Mouse (Mus musculus) lung, embryonic 16.5 days (tissue): ENCODE measurements around the gene Zfp683. TPM values are rescaled to one million over a fixed set of nuclear protein-coding genes. Genes with fewer than 3 reads are reported as not detected.

Experiments
- ATAC-seq: fragments of 200-750 bp; cut with Nextera tagmentation; 2 replicates; pipeline ENCODE4 v1.8.0; 2017; ENCODE audit warnings: low read depth, mild to moderate bottlenecking, moderate library complexity
- H3K27ac ChIP-seq: fragments of 300-500 bp; sonication (generic); 2 replicates; pipeline ENCODE4 v1.5.1; 2014; ENCODE audit warnings: mild to moderate bottlenecking, control low read depth, low read length
- H3K27me3 ChIP-seq: fragments of 300-500 bp; sonication (generic); 2 replicates; pipeline ENCODE4 v1.6.1; 2014; ENCODE audit warnings: low read depth, low read length, mixed read lengths; ENCODE audit not compliant: control insufficient read depth, insufficient read depth
- H3K36me3 ChIP-seq: fragments of 300-500 bp; sonication (generic); 2 replicates; pipeline ENCODE4 v1.6.1; 2014; ENCODE audit warnings: low read length; ENCODE audit not compliant: control insufficient read depth, insufficient read depth
- H3K4me1 ChIP-seq: fragments of 300-500 bp; sonication (generic); replicated peaks from 2 replicates; pipeline ENCODE4 v1.6.1; 2014; ENCODE audit warnings: low read length, mixed read lengths; ENCODE audit not compliant: control insufficient read depth, insufficient read depth
- H3K4me2 ChIP-seq: fragments of 300-500 bp; sonication (generic); 2 replicates; pipeline ENCODE4 v1.6.1; 2014; ENCODE audit warnings: low read depth, low read length, control low read depth
- H3K4me3 ChIP-seq: fragments of 300-500 bp; sonication (generic); 2 replicates; pipeline ENCODE4 v1.5.1; 2014; ENCODE audit warnings: mild to moderate bottlenecking, low read length, control low read depth
- H3K9ac ChIP-seq: fragments of 300-500 bp; sonication (generic); 2 replicates; pipeline ENCODE4 v1.6.1; 2014; ENCODE audit warnings: low read length, control low read depth
- H3K9me3 ChIP-seq: fragments of 300-500 bp; sonication (generic); 2 replicates; pipeline ENCODE4 v1.6.1; 2016; ENCODE audit warnings: low read length; ENCODE audit not compliant: control insufficient read depth
- WGBS: fragments of 180-500 bp; shearing (Covaris S2); extraction: QIAGEN DNeasy Blood & Tissue Kit; methylation state at CpG from one replicate; pipeline ENCODE4 v1.1.7; 2014; 5-methylcytosine and 5-hydroxymethylcytosine counted together
- polyA plus RNA-seq: library from polyadenylated mRNA; unstranded; fragments of >200 nt; fragmentation: Nextera tagmentation; extraction: Ambion mirVana; gene quantifications from 2 replicates; pipeline ENCODE4 v1.2.1, GENCODE M21; 2015

Zfp683 gene
- polyA plus RNA-seq, 1 experiment from 2014 or later, result not detected

DNA sequence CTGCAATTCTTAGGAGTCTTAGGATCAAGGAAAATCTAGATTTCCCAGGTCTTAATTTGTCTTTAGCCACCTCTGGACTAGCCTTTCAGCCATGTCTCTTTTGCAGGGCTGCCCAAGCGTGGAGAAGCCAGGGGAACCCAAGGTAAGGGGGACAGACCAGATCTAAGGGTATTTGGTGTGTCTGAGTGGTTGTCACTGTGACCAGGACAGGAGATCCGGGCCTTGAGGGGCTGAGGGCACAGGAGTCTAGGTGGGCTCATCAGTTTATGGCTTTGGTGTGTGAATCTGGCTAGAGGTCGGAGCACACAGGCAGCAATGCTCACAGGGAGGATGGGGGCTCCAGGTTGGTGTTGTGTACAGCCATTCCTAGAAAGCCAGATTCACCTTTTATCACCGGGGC, 27.0 kb downstream of the Zfp683 start:
- H3K27ac ChIP-seq, result no peak overlapping the region
- no peak for ATAC-seq
- no peak overlapping the region for H3K9ac ChIP-seq
- no peak overlapping the region for H3K4me2 ChIP-seq
- no peaks in the 10 kb centered on the region for H3K27me3 ChIP-seq
- WGBS, result 77% methylated on average over 4 of the region's 4 CpGs
- H3K36me3 ChIP-seq, result no peaks in the 10 kb centered on the region
- H3K9me3 ChIP-seq, result no peaks in the 10 kb centered on the region
- peaks cover 7% of the 10 kb centered on the region; the same call in 1 of the 2 replicates for H3K4me1 ChIP-seq
- no peak overlapping the region for H3K4me3 ChIP-seq

DNA sequence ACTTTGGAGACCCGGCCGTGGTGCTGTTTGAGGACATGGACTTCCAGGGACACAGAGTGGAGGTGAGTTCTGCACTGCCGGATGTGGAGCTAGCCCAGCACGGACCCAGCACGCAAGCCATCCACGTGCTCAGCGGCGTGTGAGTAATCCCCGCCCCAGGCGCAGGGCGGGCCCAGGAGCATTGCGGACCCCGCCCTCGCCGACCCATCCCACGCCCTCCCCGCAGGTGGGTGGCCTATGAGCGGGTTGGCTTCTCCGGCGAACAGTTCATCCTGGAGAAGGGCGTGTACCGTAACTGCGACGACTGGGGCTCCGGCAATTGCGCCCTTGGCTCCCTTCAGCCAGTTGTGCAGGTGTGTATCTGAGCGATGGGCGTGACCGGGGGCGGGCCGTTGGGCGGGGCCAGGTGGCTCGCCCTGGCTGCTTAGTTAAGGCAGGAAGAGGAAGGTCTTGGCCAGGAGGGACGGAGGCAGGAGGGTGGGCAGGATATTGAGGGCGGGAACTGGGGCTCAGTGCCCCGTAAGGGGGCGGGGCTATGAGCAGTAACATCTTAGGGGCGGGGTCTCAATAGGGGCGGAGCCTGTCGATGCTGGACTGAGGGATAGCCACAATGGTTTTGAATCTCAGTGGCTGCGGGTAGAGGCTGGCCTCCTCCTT, 28.2 kb downstream of the Zfp683 start:
- Histone ChIP-seq H3K9me3 (no peaks in the 10 kb centered on the region), H3K27me3 (no peaks in the 10 kb centered on the region), H3K27ac (no peak overlapping the region), H3K9ac (peak overlapping the region; percentile 21), H3K4me3 (peak overlapping the region; percentile 41), H3K4me1 (peaks cover 7% of the 10 kb centered on the region; the same call in 1 of the 2 replicates), H3K4me2 (peak overlapping the region; percentile 57), H3K36me3 (no peaks in the 10 kb centered on the region)
- peak; percentile 90 for ATAC-seq
- 0% methylated on average over 41 of the region's 41 CpGs for WGBS

GRCm38 (mm10) chr4:134082460-134082859, 28.8 kb downstream of the Zfp683 start:
- whole genome bisulfite sequencing, result 10% methylated on average over 7 of the region's 7 CpGs
- Histone ChIP-seq H3K9me3 (no peaks in the 10 kb centered on the region), H3K9ac (peak overlapping the region; percentile 21; the same call in 1 of the 2 replicates), H3K27me3 (no peaks in the 10 kb centered on the region), H3K27ac (no peak overlapping the region), H3K4me1 (peaks cover 7% of the 10 kb centered on the region; the same call in 1 of the 2 replicates), H3K4me2 (peak overlapping the region; percentile 57), H3K4me3 (peak overlapping the region; percentile 41), H3K36me3 (no peaks in the 10 kb centered on the region)
- ATAC-seq, result no peak

DNA sequence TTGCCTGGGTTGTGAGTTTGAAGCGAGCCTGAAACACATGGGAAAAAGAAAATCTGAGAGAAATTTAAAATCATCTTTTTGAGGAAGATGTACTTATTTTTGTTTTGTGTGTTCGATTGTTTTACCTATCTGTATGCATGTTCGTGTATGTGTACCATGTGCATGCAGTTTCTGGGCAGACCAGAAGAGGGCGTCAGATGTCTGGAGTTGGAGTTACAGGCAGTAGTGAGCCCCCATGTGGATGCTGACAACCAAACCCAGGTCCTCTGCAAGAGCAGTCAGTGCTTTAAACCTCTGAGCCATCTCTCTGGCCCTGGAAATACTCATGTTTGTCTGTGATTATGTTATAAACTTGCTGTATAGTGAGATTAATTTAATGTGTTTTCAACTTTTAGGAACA, 31.4 kb downstream of the Zfp683 start:
- Histone ChIP-seq H3K4me1 (peaks cover 7% of the 10 kb centered on the region; the same call in 1 of the 2 replicates), H3K27ac (no peak overlapping the region), H3K9ac (no peak overlapping the region), H3K4me2 (no peak overlapping the region), H3K9me3 (no peaks in the 10 kb centered on the region), H3K27me3 (no peaks in the 10 kb centered on the region), H3K36me3 (no peaks in the 10 kb centered on the region), H3K4me3 (no peak overlapping the region)
- 93% methylated on average over 4 of the region's 4 CpGs for WGBS
- no peak for ATAC-seq

DNA sequence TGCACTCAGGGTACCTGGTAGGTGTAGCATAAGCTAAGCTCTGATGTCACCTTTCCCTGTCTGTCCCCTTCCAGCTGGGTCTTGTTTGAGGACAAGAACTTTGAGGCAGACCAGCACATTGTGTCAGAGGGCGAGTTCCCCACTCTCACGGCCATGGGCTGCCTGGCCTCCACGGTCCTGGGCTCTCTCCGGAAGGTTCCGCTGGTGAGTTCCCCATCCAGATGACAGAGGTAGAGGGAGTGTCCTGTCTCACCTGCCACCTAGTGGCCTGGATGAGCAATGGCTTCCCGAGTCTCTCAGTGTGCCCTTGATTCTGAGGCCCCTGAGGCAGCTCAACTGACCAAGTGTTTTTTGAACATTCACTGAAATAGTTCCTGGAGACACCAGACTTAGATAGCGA, 33.8 kb downstream of the Zfp683 start:
- H3K4me3 ChIP-seq, result no peak overlapping the region
- ATAC-seq, result peak; percentile 60; the same call in 1 of the 2 replicates
- WGBS, result 31% methylated on average over 7 of the region's 7 CpGs
- H3K9me3 ChIP-seq, result no peaks in the 10 kb centered on the region
- no peaks in the 10 kb centered on the region for H3K27me3 ChIP-seq
- H3K36me3 ChIP-seq, result no peaks in the 10 kb centered on the region
- H3K4me2 ChIP-seq, result no peak overlapping the region
- no peak overlapping the region for H3K27ac ChIP-seq
- no peaks in the 10 kb centered on the region for H3K4me1 ChIP-seq
- H3K9ac ChIP-seq, result no peak overlapping the region

DNA sequence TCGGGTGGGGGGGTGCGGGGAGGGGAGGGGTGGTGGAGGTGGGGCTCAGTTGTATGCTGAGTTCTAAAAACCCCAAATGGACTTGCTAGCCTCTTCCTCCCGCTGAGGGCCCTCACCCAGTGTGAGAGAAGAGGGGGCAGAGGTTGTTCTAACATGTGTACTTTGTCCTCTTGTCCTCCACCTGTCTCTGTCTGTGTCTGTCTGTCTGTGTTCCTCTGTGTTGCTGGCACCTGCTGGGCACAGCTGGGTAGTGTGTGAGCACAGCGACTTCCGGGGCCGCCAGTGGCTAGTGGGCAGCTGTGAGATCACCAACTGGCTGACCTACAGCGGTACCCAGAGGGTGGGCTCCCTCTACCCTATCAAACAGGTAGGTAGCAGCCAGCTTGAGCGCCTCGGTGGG, 35.4 kb downstream of the Zfp683 start:
- H3K9ac ChIP-seq, result no peak overlapping the region
- no peaks in the 10 kb centered on the region for H3K36me3 ChIP-seq
- no peaks in the 10 kb centered on the region for H3K27me3 ChIP-seq
- no peak for ATAC-seq
- WGBS, result 76% methylated on average over 9 of the region's 9 CpGs
- H3K4me3 ChIP-seq, result no peak overlapping the region
- H3K4me1 ChIP-seq, result no peaks in the 10 kb centered on the region
- no peak overlapping the region for H3K4me2 ChIP-seq
- H3K27ac ChIP-seq, result no peak overlapping the region
- H3K9me3 ChIP-seq, result no peaks in the 10 kb centered on the region

DNA sequence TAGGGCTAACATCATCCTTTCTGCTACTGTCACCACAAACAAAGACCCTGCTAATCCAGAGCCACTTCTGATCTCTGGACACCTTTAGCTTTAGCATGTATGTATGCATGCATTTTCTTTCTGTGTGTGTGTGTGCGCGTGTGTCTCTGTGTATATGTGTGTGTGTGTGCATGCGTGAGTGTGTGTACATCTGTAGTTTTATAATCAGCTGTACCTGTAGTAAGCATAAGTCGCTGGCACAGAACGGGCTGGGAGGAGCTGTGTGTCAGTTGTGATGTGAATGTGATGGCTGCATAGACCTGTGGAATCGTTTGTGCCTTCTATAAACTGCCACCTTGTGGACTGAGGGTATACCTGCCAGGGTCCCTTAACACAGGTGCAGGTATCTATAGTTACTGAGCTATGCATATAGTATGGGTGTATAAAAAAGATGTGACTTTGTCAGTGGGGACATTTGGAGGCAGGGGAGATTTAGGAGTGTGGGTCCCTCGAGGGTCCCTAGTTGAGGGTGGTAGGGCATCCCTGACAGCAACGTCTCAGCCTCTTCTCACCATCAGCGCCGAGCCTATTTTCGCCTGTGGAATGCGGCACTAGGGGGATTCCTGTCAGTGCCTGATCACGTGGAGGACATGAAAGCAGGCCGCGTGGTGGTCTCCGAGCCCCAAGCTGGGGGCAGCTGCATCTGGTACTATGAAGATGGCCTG, 37.0 kb downstream of the Zfp683 start:
- H3K27me3 ChIP-seq, result no peaks in the 10 kb centered on the region
- H3K9ac ChIP-seq, result no peak overlapping the region
- H3K36me3 ChIP-seq, result no peaks in the 10 kb centered on the region
- H3K4me3 ChIP-seq, result no peak overlapping the region
- WGBS, result 75% methylated on average over 16 of the region's 16 CpGs
- H3K4me2 ChIP-seq, result no peak overlapping the region
- no peak for ATAC-seq
- no peak overlapping the region for H3K27ac ChIP-seq
- no peaks in the 10 kb centered on the region for H3K4me1 ChIP-seq
- no peaks in the 10 kb centered on the region for H3K9me3 ChIP-seq

DNA sequence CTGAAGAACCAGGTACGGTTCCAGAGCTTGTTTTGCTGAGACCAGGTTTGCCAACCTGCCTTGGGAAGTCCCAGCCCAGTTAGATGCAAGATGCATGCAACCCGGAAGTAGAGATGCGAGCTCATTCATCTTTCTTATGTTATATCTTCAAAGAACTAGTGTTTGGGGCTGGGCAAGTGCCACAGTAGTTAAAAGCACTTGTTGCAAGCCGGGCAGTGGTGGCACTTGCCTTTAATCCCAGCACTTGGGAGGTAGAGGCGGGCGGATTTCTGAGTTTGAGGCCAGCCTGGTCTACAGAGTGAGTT, 37.5 kb downstream of the Zfp683 start:
- ATAC-seq, result no peak
- Histone ChIP-seq H3K27ac (no peak overlapping the region), H3K9me3 (no peaks in the 10 kb centered on the region), H3K4me3 (no peak overlapping the region), H3K4me1 (no peaks in the 10 kb centered on the region), H3K27me3 (no peaks in the 10 kb centered on the region), H3K4me2 (no peak overlapping the region), H3K9ac (no peak overlapping the region), H3K36me3 (no peaks in the 10 kb centered on the region)
- 81% methylated on average over 6 of the region's 6 CpGs for WGBS

DNA sequence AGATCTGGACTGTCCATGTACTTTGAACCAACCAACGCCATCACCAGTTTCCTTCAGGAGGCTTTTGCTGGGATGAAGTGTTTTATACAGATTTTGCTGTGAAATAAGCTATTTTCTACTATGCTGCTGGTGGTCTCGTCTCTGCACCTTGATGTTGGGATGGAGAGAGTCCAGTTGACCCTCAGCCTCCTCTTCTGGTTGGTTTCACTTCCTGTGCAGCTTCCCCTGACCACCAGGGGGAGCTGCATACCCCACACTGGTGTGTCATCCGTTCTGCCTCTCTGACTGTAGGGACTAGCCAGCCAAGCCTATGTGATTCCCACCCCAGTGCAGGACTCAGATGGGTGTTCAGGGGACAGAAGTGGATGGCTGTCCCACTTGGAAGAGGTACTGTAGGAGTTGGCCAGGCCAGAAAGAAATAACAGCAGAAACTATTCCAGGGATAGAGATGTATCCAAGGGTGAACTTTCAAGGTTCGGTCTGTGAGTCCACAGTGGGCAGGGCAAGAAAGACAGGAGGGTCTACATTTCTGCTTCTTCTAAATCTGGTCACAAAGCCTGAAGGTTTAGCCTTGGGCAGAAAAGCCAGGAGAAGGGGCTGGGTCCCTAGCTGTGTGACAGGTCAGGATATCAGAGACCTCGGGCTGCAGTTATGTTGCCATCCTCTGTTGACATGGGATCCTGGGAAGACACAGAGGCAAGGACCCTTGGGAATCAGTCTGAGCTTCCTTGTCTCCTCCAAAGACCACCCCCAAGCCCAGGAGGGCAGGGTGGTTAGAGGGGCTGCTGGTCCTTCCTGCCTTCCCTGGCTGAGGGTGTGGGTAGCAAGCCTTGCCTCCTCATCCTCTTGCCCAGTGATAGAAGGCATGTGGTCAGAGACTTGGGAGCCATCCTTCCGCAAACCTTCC, 39.0 kb downstream of the Zfp683 start:
- WGBS, result 73% methylated on average over 6 of the region's 6 CpGs
- H3K9me3 ChIP-seq, result no peaks in the 10 kb centered on the region
- H3K4me3 ChIP-seq, result no peak overlapping the region
- H3K4me1 ChIP-seq, result no peaks in the 10 kb centered on the region
- no peaks in the 10 kb centered on the region for H3K27me3 ChIP-seq
- H3K4me2 ChIP-seq, result no peak overlapping the region
- ATAC-seq, result no peak
- no peak overlapping the region for H3K9ac ChIP-seq
- no peaks in the 10 kb centered on the region for H3K36me3 ChIP-seq
- H3K27ac ChIP-seq, result no peak overlapping the region
